Mouse (Mus musculus): ENCODE results near the gene Wasf3. TPM values are rescaled to one million over a fixed set of nuclear protein-coding genes. Genes with fewer than 3 reads are reported as not detected.

The Wasf3 gene
- 9.3 and 10.0 TPM in 2 replicates for polyA plus RNA-seq (2014; fragmentation: Nextera tagmentation; extraction: Ambion mirVana)

- peak within 1 kb of the TSS; percentile 76 for H3K27ac ChIP-seq (replicated peaks; ENCODE audit: low read depth, low read length)
- under 1% methylated on average over 66 of the region's 66 CpGs for WGBS
- no peaks in the 10 kb centered on the region for H3K9me3 ChIP-seq (ENCODE audit: control insufficient read depth, low read length)
- H3K27me3 ChIP-seq (ENCODE audit: control insufficient read depth, insufficient read depth, low read length) = no peaks in the 10 kb centered on the region
- H3K4me1 ChIP-seq (ENCODE audit: control insufficient read depth, insufficient read depth, low read length) = peaks cover 7% of the 10 kb centered on the region; the same call in 1 of the 2 replicates
- ATAC-seq (ENCODE audit: low FRiP score, low TSS enrichment) (peak; percentile 97), DNase-seq (peak; percentile 95)
- peak within 1 kb of the TSS; percentile 76 for H3K9ac ChIP-seq (replicated peaks; ENCODE audit: low read length)
- H3K4me3 ChIP-seq (replicated peaks; ENCODE audit: low read depth, low read length) = peak within 1 kb of the TSS; percentile 69
- peak within 1 kb of the TSS; percentile 75 for H3K4me2 ChIP-seq (ENCODE audit: low read length)
- H3K36me3 ChIP-seq (ENCODE audit: control insufficient read depth, insufficient read depth, low read length) = no peaks in the 10 kb centered on the region
Measured at GRCm38 (mm10) chr5:146384935-146385591, at the start of gene Wasf3. Gene Wasf3, plus strand, starts transcription at chr5:146384985.

DNA sequence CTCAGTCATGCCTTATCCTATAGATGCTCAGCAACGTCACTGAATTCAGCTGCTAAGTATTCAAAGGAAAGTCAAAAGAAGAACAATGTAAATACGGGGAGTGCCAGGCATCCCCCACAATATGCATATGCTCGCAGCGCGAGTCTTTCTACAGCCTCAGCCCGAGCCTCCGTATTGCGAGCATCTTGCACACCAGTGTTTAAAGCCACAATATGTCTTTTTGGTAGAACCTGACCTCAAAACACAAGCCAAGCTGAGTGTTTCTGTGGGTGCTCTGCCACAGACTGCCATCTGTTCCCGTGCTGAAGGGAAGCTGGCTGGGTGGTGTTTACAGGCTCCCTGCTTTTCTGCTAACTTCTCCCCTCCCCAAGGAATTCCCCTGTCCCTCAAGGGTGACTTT, 46.7 kb upstream of the Wasf3 start:
- 62% methylated on average over 9 of the region's 9 CpGs for WGBS
- no peak overlapping the region for H3K4me2 ChIP-seq (ENCODE audit: low read length)
- H3K4me1 ChIP-seq (ENCODE audit: control insufficient read depth, insufficient read depth, low read length) = no peaks in the 10 kb centered on the region
- H3K4me3 ChIP-seq (replicated peaks; ENCODE audit: low read depth, low read length) = no peak overlapping the region
- no peaks in the 10 kb centered on the region for H3K36me3 ChIP-seq (ENCODE audit: control insufficient read depth, insufficient read depth, low read length)
- H3K9me3 ChIP-seq (ENCODE audit: control insufficient read depth, low read length) = no peaks in the 10 kb centered on the region
- ATAC-seq (ENCODE audit: low FRiP score, low TSS enrichment) (no peak), DNase-seq (no peak)
- no peaks in the 10 kb centered on the region for H3K27me3 ChIP-seq (ENCODE audit: control insufficient read depth, insufficient read depth, low read length)
- no peak overlapping the region for H3K9ac ChIP-seq (replicated peaks; ENCODE audit: low read length)
- H3K27ac ChIP-seq (replicated peaks; ENCODE audit: low read depth, low read length) = no peak overlapping the region

DNA sequence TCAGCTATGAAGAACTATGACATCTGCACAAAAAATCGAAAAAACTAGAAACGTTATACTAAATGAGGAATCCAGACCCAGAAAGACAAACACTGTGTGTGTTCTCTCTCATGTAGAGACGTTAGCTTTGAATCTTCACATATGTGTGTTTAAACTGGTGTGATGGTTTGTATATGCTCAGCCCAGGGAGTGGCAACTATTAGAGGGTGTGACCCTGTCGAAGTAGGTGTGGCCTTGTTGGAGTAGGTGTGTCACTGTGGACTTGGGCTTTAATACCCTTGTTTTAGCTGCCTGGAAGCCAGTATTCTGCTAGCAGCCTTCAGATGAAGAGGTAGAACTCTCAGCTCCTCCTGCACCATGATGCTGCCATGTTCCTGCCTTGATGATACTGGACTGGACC, 44.7 kb upstream of the Wasf3 start:
- ATAC-seq (ENCODE audit: low FRiP score, low TSS enrichment) (no peak), DNase-seq (no peak)
- WGBS = 88% methylated on average over 4 of the region's 4 CpGs
- Histone ChIP-seq H3K36me3 (ENCODE audit: control insufficient read depth, insufficient read depth, low read length) (no peaks in the 10 kb centered on the region), H3K9me3 (ENCODE audit: control insufficient read depth, low read length) (no peaks in the 10 kb centered on the region), H3K4me1 (ENCODE audit: control insufficient read depth, insufficient read depth, low read length) (no peaks in the 10 kb centered on the region), H3K4me3 (replicated peaks; ENCODE audit: low read depth, low read length) (no peak overlapping the region), H3K27me3 (ENCODE audit: control insufficient read depth, insufficient read depth, low read length) (no peaks in the 10 kb centered on the region), H3K4me2 (ENCODE audit: low read length) (no peak overlapping the region), H3K9ac (replicated peaks; ENCODE audit: low read length) (no peak overlapping the region), H3K27ac (replicated peaks; ENCODE audit: low read depth, low read length) (no peak overlapping the region)

- DNase-seq (no peak), ATAC-seq (ENCODE audit: low FRiP score, low TSS enrichment) (no peak)
- Histone ChIP-seq H3K36me3 (ENCODE audit: control insufficient read depth, insufficient read depth, low read length) (no peaks in the 10 kb centered on the region), H3K4me1 (ENCODE audit: control insufficient read depth, insufficient read depth, low read length) (no peaks in the 10 kb centered on the region), H3K4me2 (ENCODE audit: low read length) (no peak overlapping the region), H3K9ac (replicated peaks; ENCODE audit: low read length) (no peak overlapping the region), H3K27me3 (ENCODE audit: control insufficient read depth, insufficient read depth, low read length) (no peaks in the 10 kb centered on the region), H3K9me3 (ENCODE audit: control insufficient read depth, low read length) (no peaks in the 10 kb centered on the region), H3K4me3 (replicated peaks; ENCODE audit: low read depth, low read length) (no peak overlapping the region), H3K27ac (replicated peaks; ENCODE audit: low read depth, low read length) (no peak overlapping the region)
- 85% methylated on average over 12 of the region's 12 CpGs for WGBS
Measured at GRCm38 (mm10) chr5:146344911-146345686, 39.7 kb upstream of the Wasf3 start.

- ATAC-seq (ENCODE audit: low FRiP score, low TSS enrichment) = no peak
Measured at GRCm38 (mm10) chr5:146347081-146347480, 37.7 kb upstream of the Wasf3 start.

DNA sequence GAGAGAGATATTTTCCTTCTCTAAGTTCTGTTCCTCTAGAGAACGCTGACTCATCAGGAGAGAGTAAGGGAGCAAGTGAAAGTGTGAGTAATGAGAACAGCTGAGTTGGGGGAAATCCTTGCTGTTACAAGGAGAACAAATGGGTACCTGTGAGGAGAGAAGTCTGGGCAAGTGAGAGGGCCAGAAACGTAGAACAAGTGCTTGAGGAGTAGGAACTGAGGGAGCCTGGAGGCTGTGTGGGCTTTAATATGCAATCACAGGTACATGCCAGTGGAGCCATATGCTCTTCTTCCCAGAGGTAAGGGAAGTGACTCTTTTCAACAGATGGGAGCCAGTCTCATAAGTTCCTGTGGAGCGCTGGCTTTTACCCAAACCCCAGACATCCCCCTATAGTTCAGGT, 35.6 kb upstream of the Wasf3 start:
- DNase-seq (no peak), ATAC-seq (ENCODE audit: low FRiP score, low TSS enrichment) (no peak)
- H3K27me3 ChIP-seq (ENCODE audit: control insufficient read depth, insufficient read depth, low read length) = no peaks in the 10 kb centered on the region
- no peaks in the 10 kb centered on the region for H3K36me3 ChIP-seq (ENCODE audit: control insufficient read depth, insufficient read depth, low read length)
- H3K27ac ChIP-seq (replicated peaks; ENCODE audit: low read depth, low read length) = no peak overlapping the region
- no peak overlapping the region for H3K4me2 ChIP-seq (ENCODE audit: low read length)
- H3K4me3 ChIP-seq (replicated peaks; ENCODE audit: low read depth, low read length) = no peak overlapping the region
- no peaks in the 10 kb centered on the region for H3K9me3 ChIP-seq (ENCODE audit: control insufficient read depth, low read length)
- H3K4me1 ChIP-seq (ENCODE audit: control insufficient read depth, insufficient read depth, low read length) = no peaks in the 10 kb centered on the region
- H3K9ac ChIP-seq (replicated peaks; ENCODE audit: low read length) = no peak overlapping the region
- 85% methylated on average over 3 of the region's 3 CpGs for WGBS

More at GRCm38 (mm10) chr5:146347081-146347480, 37.7 kb upstream of the Wasf3 start:
- Histone ChIP-seq H3K9me3 (ENCODE audit: control insufficient read depth, low read length) (no peaks in the 10 kb centered on the region), H3K9ac (replicated peaks; ENCODE audit: low read length) (no peak overlapping the region), H3K4me1 (ENCODE audit: control insufficient read depth, insufficient read depth, low read length) (no peaks in the 10 kb centered on the region), H3K36me3 (ENCODE audit: control insufficient read depth, insufficient read depth, low read length) (no peaks in the 10 kb centered on the region), H3K27me3 (ENCODE audit: control insufficient read depth, insufficient read depth, low read length) (no peaks in the 10 kb centered on the region), H3K27ac (replicated peaks; ENCODE audit: low read depth, low read length) (no peak overlapping the region), H3K4me3 (replicated peaks; ENCODE audit: low read depth, low read length) (no peak overlapping the region), H3K4me2 (ENCODE audit: low read length) (no peak overlapping the region)
- 86% methylated on average over 6 of the region's 6 CpGs for WGBS
- no peak for DNase-seq

DNA sequence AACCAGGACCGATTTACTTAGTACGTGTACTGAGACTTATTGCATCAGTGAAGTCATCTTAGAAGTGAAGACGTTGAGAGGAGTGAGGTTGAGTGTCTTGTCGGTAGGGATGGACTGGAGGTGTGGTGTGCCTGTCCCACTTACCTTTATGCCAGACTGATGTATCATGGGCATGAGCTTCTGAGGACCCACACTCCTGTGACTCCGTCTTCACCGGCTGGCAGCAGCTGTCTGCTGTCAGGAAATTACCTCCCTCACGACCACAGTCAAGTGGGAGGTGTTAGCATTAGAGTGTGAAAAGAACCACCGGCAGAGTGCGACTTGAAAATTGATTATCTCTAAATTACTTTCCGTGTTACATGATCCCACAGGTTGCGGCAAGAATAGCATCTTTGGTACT, 34.0 kb upstream of the Wasf3 start:
- no peaks in the 10 kb centered on the region for H3K27me3 ChIP-seq (ENCODE audit: control insufficient read depth, insufficient read depth, low read length)
- no peak for ATAC-seq (ENCODE audit: low FRiP score, low TSS enrichment)

GRCm38 (mm10) chr5:146352006-146352405, 32.8 kb upstream of the Wasf3 start:
- no peak for DNase-seq
- Histone ChIP-seq H3K27me3 (ENCODE audit: control insufficient read depth, insufficient read depth, low read length) (no peaks in the 10 kb centered on the region), H3K4me1 (ENCODE audit: control insufficient read depth, insufficient read depth, low read length) (no peaks in the 10 kb centered on the region), H3K4me2 (ENCODE audit: low read length) (no peak overlapping the region), H3K9ac (replicated peaks; ENCODE audit: low read length) (no peak overlapping the region), H3K36me3 (ENCODE audit: control insufficient read depth, insufficient read depth, low read length) (no peaks in the 10 kb centered on the region), H3K4me3 (replicated peaks; ENCODE audit: low read depth, low read length) (no peak overlapping the region), H3K27ac (replicated peaks; ENCODE audit: low read depth, low read length) (no peak overlapping the region), H3K9me3 (ENCODE audit: control insufficient read depth, low read length) (no peaks in the 10 kb centered on the region)
- no peak for ATAC-seq (ENCODE audit: low FRiP score, low TSS enrichment)
- 89% methylated on average over 7 of the region's 7 CpGs for WGBS

More for the DNA sequence above, 34.0 kb upstream of the Wasf3 start:
- no peaks in the 10 kb centered on the region for H3K4me1 ChIP-seq (ENCODE audit: control insufficient read depth, insufficient read depth, low read length)
- no peak for DNase-seq
- no peak overlapping the region for H3K27ac ChIP-seq (replicated peaks; ENCODE audit: low read depth, low read length)
- WGBS = 89% methylated on average over 11 of the region's 11 CpGs
- H3K4me2 ChIP-seq (ENCODE audit: low read length) = no peak overlapping the region
- no peaks in the 10 kb centered on the region for H3K36me3 ChIP-seq (ENCODE audit: control insufficient read depth, insufficient read depth, low read length)
- no peak overlapping the region for H3K4me3 ChIP-seq (replicated peaks; ENCODE audit: low read depth, low read length)
- H3K9me3 ChIP-seq (ENCODE audit: control insufficient read depth, low read length) = no peaks in the 10 kb centered on the region
- no peak overlapping the region for H3K9ac ChIP-seq (replicated peaks; ENCODE audit: low read length)

GRCm38 (mm10) chr5:146360386-146360785, 24.4 kb upstream of the Wasf3 start:
- WGBS = 29% methylated on average over 10 of the region's 10 CpGs
- ATAC-seq (ENCODE audit: low FRiP score, low TSS enrichment) (no peak), DNase-seq (peak; percentile 9)
- no peaks in the 10 kb centered on the region for H3K36me3 ChIP-seq (ENCODE audit: control insufficient read depth, insufficient read depth, low read length)
- no peaks in the 10 kb centered on the region for H3K9me3 ChIP-seq (ENCODE audit: control insufficient read depth, low read length)
- H3K4me3 ChIP-seq (replicated peaks; ENCODE audit: low read depth, low read length) = no peak overlapping the region
- no peak overlapping the region for H3K9ac ChIP-seq (replicated peaks; ENCODE audit: low read length)
- no peak overlapping the region for H3K27ac ChIP-seq (replicated peaks; ENCODE audit: low read depth, low read length)
- H3K4me1 ChIP-seq (ENCODE audit: control insufficient read depth, insufficient read depth, low read length) = no peaks in the 10 kb centered on the region
- H3K27me3 ChIP-seq (ENCODE audit: control insufficient read depth, insufficient read depth, low read length) = no peaks in the 10 kb centered on the region
- no peak overlapping the region for H3K4me2 ChIP-seq (ENCODE audit: low read length)

Measured in midbrain, embryonic 14.5 days (tissue).